Mouse (Mus musculus) hindbrain, postnatal 0 days (tissue): ENCODE data around the gene Adat2. TPM values are rescaled to one million over a fixed set of nuclear protein-coding genes. Genes with fewer than 3 reads are reported as not detected.
A peak's percentile ranks its signal among the peaks of the same experiment; 100 is the strongest.

ENCODE experiments used
- ATAC-seq: fragments of 200-750 bp; cut with Nextera tagmentation; 2 replicates; pipeline ENCODE4 v1.8.0; 2017; ENCODE audit warnings: mild to moderate bottlenecking, moderate TSS enrichment, moderate library complexity
- DNase-seq: peaks from one replicate; pipeline ENCODE4 v3.0.0-alpha.2; 2015; ENCODE audit warnings: low spot score
- H3K27ac ChIP-seq: fragments of 300-500 bp; sonication (generic); 2 replicates; pipeline ENCODE4 v1.5.1; 2014; ENCODE audit warnings: mild to moderate bottlenecking
- H3K27me3 ChIP-seq: fragments of 300-500 bp; sonication (generic); 2 replicates; pipeline ENCODE4 v1.6.1; 2014; ENCODE audit warnings: low read length, mixed read lengths; ENCODE audit not compliant: insufficient read depth
- H3K36me3 ChIP-seq: fragments of 300-500 bp; sonication (generic); 2 replicates; pipeline ENCODE4 v1.6.1; 2014; ENCODE audit warnings: low read length, mixed read lengths; ENCODE audit not compliant: insufficient read depth
- H3K4me1 ChIP-seq: fragments of 300-500 bp; sonication (generic); 2 replicates; pipeline ENCODE4 v1.6.1; 2014; ENCODE audit warnings: antibody characterized with exemption, low read length, mixed read lengths; ENCODE audit not compliant: insufficient read depth
- H3K4me2 ChIP-seq: fragments of 300-500 bp; sonication (generic); 2 replicates; pipeline ENCODE4 v1.6.1; 2014; ENCODE audit warnings: low read depth, mild to moderate bottlenecking, low read length, moderate library complexity, mixed read lengths
- H3K4me3 ChIP-seq: fragments of 300-500 bp; sonication (generic); 2 replicates; pipeline ENCODE4 v1.5.1; 2014; ENCODE audit warnings: low read length
- H3K9ac ChIP-seq: fragments of 300-500 bp; sonication (generic); replicated peaks from 2 replicates; pipeline ENCODE4 v1.6.1; 2014; ENCODE audit warnings: mild to moderate bottlenecking, low read length, moderate library complexity, mixed read lengths
- H3K9me3 ChIP-seq: fragments of 300-500 bp; sonication (generic); 2 replicates; pipeline ENCODE4 v1.6.1; 2016; ENCODE audit warnings: low read length, mixed read lengths
- CTCF ChIP-seq: IDR thresholded peaks from 2 replicates; pipeline ENCODE4 v1.5.1; 2016; ENCODE audit warnings: antibody characterized with exemption, control low read depth, low read depth
- WGBS: fragments of 180-500 bp; shearing (Covaris S2); extraction: QIAGEN DNeasy Blood & Tissue Kit; methylation state at CpG from one replicate; pipeline ENCODE4 v1.1.7; 2014; 5-methylcytosine and 5-hydroxymethylcytosine counted together
- polyA plus RNA-seq: library from polyadenylated mRNA; unstranded; fragments of >200 nt; fragmentation: Nextera tagmentation; extraction: Ambion mirVana; gene quantifications from 2 replicates; pipeline ENCODE4 v1.2.1, GENCODE M21; 2015
- total RNA-seq: library from RNA; depleted of rRNA; stranded (reverse); fragments of >200 nt; gene quantifications from 2 replicates; pipeline ENCODE4 v1.2.3, GENCODE M21; 2014

The Adat2 gene
- total and polyA plus RNA-seq, 2 experiments from 2014 or later = 2.4 to 2.8 TPM

GRCm38 (mm10) chr10:13569818-13570217 is 17.1 kb downstream of the Adat2 start:
- TF ChIP-seq CTCF = no peak
- no peaks in the 10 kb centered on the region for H3K36me3 ChIP-seq

DNA sequence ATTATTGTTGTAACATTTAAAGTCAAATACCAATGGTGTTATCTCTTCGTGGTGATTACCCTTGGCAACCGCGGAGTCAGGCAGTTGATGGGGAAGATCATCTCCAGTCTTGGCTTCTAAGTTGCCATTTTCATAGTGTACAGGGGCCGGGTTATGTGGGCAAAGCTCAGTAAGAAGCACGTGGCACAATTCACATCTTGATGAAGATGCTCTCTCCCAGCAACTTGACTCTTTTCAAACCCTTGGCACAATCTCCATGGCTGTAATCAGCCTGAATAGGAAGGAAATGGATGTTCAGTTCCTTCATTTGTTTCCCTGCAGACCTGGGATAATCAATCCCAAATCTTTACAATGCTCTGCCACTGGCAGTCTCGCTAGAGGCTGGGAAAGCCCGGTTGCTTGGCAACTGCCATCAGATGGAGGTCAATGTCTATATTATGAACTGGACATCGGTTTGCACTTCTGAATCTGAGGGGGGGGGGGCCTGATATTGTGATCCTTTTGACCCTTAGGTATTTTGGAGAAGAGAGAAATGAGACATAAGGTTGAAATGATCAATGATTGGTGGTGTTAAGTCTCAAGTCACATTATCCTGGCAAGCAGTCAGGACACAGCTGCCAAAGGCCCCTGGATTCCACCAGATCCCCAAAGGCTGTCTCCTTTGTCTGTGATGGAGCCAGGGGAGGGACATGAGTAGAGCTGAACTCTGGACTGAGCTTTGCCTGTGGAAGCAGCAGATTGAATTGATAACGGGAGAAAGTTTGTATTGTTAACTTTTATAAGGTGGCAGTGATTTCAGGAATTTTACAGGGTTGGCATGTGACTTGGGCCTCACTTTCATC is 18.2 kb downstream of the Adat2 start:
- Histone ChIP-seq H3K9ac (no peak overlapping the region), H3K4me3 (no peak overlapping the region), H3K27me3 (no peaks in the 10 kb centered on the region), H3K4me1 (peaks cover 9% of the 10 kb centered on the region), H3K9me3 (no peaks in the 10 kb centered on the region), H3K4me2 (no peak overlapping the region), H3K27ac (no peak overlapping the region), H3K36me3 (no peaks in the 10 kb centered on the region)
- no peak for TF ChIP-seq CTCF
- ATAC-seq (0 out of 2 replicates have a peak, but pooled peaks have one; percentile 29), DNase-seq (peak; percentile 22)
- 23% methylated on average over 9 of the region's 9 CpGs for WGBS

More at GRCm38 (mm10) chr10:13569818-13570217, 17.1 kb downstream of the Adat2 start:
- DNase-seq (peak; percentile 77), ATAC-seq (peak; percentile 30; the same call in 1 of the 2 replicates)
- Histone ChIP-seq H3K27me3 (no peaks in the 10 kb centered on the region), H3K9ac (no peak overlapping the region), H3K4me3 (no peak overlapping the region), H3K27ac (no peak overlapping the region), H3K4me1 (peaks cover 9% of the 10 kb centered on the region), H3K9me3 (no peaks in the 10 kb centered on the region), H3K4me2 (no peak overlapping the region)
- 21% methylated on average over 7 of the region's 7 CpGs for WGBS

DNA sequence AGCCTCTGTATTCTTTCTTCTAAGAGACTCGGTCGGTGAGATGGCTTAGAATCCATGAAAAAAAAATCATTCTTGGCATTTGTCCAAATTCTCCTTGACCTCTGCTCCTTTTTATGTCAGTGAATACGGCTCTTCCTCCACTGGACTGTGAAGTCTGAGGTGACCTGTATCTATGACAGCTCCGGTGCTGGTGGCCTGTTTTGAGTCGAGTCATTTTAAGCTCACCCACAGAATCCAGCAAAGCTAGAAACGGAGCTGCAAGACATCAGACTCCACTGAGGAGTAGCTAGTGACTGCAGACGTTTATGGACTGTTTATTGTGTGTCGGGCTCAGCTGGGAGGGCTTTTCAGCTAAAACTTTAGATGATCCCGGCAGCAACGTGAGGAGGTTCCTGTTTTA is 19.3 kb downstream of the Adat2 start:
- no peak overlapping the region for H3K9ac ChIP-seq
- DNase-seq (no peak), ATAC-seq (no peak)
- H3K4me3 ChIP-seq = no peak overlapping the region
- H3K27ac ChIP-seq = no peak overlapping the region
- H3K36me3 ChIP-seq = no peaks in the 10 kb centered on the region
- no peak overlapping the region for H3K4me2 ChIP-seq
- 44% methylated on average over 10 of the region's 10 CpGs for WGBS
- H3K9me3 ChIP-seq = no peaks in the 10 kb centered on the region
- no peaks in the 10 kb centered on the region for H3K27me3 ChIP-seq
- TF ChIP-seq CTCF = no peak
- H3K4me1 ChIP-seq = peaks cover 9% of the 10 kb centered on the region

- 89% methylated on average over 6 of the region's 6 CpGs for WGBS
- no peak overlapping the region for H3K4me2 ChIP-seq
- H3K4me3 ChIP-seq = no peak overlapping the region
- DNase-seq (no peak), ATAC-seq (no peak)
- no peaks in the 10 kb centered on the region for H3K9me3 ChIP-seq
- no peak for TF ChIP-seq CTCF
- no peaks in the 10 kb centered on the region for H3K27me3 ChIP-seq
- no peaks in the 10 kb centered on the region for H3K36me3 ChIP-seq
- H3K4me1 ChIP-seq = peaks cover 9% of the 10 kb centered on the region
- no peak overlapping the region for H3K9ac ChIP-seq
- H3K27ac ChIP-seq = no peak overlapping the region
Measured at GRCm38 (mm10) chr10:13572410-13572809, 19.7 kb downstream of the Adat2 start.

DNA sequence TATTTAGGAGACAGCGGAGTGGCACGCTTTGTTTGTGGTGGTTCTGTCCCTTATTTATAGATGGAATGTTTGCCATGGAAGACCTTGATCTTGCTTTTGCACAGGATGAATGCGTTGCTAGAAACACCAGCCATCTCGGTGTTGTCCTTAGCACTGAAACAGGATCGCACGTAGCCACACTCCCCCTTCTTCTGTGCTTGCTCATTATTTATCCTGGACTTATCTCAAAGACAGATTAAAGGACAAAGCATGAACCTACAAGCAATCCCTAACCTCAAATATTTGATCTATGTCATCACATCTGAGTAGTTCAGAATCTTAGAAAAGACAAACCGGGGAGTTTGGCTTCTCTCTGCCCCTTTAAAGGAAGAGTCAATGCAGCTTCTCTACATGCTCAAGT is 24.4 kb downstream of the Adat2 start:
- H3K9me3 ChIP-seq = no peaks in the 10 kb centered on the region
- H3K27ac ChIP-seq = no peak overlapping the region
- H3K4me1 ChIP-seq = no peaks in the 10 kb centered on the region
- H3K4me3 ChIP-seq = no peak overlapping the region
- H3K36me3 ChIP-seq = no peaks in the 10 kb centered on the region
- no peaks in the 10 kb centered on the region for H3K27me3 ChIP-seq
- no peak overlapping the region for H3K9ac ChIP-seq
- ATAC-seq (no peak), DNase-seq (no peak)
- H3K4me2 ChIP-seq = no peak overlapping the region
- TF ChIP-seq CTCF = no peak
- 88% methylated on average over 7 of the region's 7 CpGs for WGBS

GRCm38 (mm10) chr10:13587914-13588313 is 35.2 kb downstream of the Adat2 start:
- 83% methylated on average over 2 of the region's 2 CpGs for WGBS
- no peak for DNase-seq
- no peak overlapping the region for H3K27ac ChIP-seq

GRCm38 (mm10) chr10:13592196-13592595 is 39.5 kb downstream of the Adat2 start:
- H3K36me3 ChIP-seq = no peaks in the 10 kb centered on the region
- H3K27me3 ChIP-seq = no peaks in the 10 kb centered on the region
- no peaks in the 10 kb centered on the region for H3K4me1 ChIP-seq
- no peak overlapping the region for H3K4me3 ChIP-seq
- no peaks in the 10 kb centered on the region for H3K9me3 ChIP-seq
- ATAC-seq = no peak
- no peak overlapping the region for H3K4me2 ChIP-seq
- no peak for TF ChIP-seq CTCF
- no peak for DNase-seq
- H3K27ac ChIP-seq = no peak overlapping the region
- 89% methylated on average over 10 of the region's 10 CpGs for WGBS
- H3K9ac ChIP-seq = no peak overlapping the region

More at GRCm38 (mm10) chr10:13587914-13588313, 35.2 kb downstream of the Adat2 start:
- H3K9ac ChIP-seq = no peak overlapping the region
- no peak overlapping the region for H3K4me3 ChIP-seq
- no peaks in the 10 kb centered on the region for H3K4me1 ChIP-seq
- H3K27me3 ChIP-seq = no peaks in the 10 kb centered on the region
- no peak overlapping the region for H3K4me2 ChIP-seq
- no peak for ATAC-seq
- H3K36me3 ChIP-seq = no peaks in the 10 kb centered on the region
- TF ChIP-seq CTCF = no peak
- no peaks in the 10 kb centered on the region for H3K9me3 ChIP-seq
